Mouse (Mus musculus) heart, embryonic 12.5 days (tissue): ENCODE data around the gene Pcsk6. TPM values are rescaled to one million over a fixed set of nuclear protein-coding genes. Genes with fewer than 3 reads are reported as not detected.

Source experiments
- ATAC-seq: fragments of 200-750 bp; cut with Nextera tagmentation; 2 replicates; pipeline ENCODE4 v1.8.0; 2017; ENCODE audit warnings: moderate TSS enrichment, moderate library complexity; ENCODE audit not compliant: insufficient number of reproducible peaks, low FRiP score
- H3K27ac ChIP-seq: fragments of 300-500 bp; sonication (generic); 2 replicates; pipeline ENCODE4 v1.5.1; 2016; ENCODE audit warnings: mild to moderate bottlenecking, moderate library complexity; ENCODE audit not compliant: poor library complexity, severe bottlenecking
- H3K27me3 ChIP-seq: fragments of 300-500 bp; sonication (generic); replicated peaks from 2 replicates; pipeline ENCODE4 v1.6.1; 2016; ENCODE audit warnings: mild to moderate bottlenecking, moderate library complexity
- H3K36me3 ChIP-seq: fragments of 300-500 bp; sonication (generic); 2 replicates; pipeline ENCODE4 v1.6.1; 2016; ENCODE audit warnings: mild to moderate bottlenecking, moderate library complexity
- H3K4me1 ChIP-seq: fragments of 300-500 bp; sonication (generic); replicated peaks from 2 replicates; pipeline ENCODE4 v1.6.1; 2016; ENCODE audit warnings: mild to moderate bottlenecking
- H3K4me2 ChIP-seq: fragments of 300-500 bp; sonication (generic); 2 replicates; pipeline ENCODE4 v1.6.1; 2016; ENCODE audit warnings: mild to moderate bottlenecking, moderate library complexity
- H3K4me3 ChIP-seq: fragments of 300-500 bp; sonication (generic); 2 replicates; pipeline ENCODE4 v1.5.1; 2016; ENCODE audit warnings: mild to moderate bottlenecking
- H3K9ac ChIP-seq: fragments of 300-500 bp; sonication (generic); 2 replicates; pipeline ENCODE4 v1.6.1; 2016; ENCODE audit warnings: mild to moderate bottlenecking, moderate library complexity
- H3K9me3 ChIP-seq: fragments of 300-500 bp; sonication (generic); replicated peaks from 2 replicates; pipeline ENCODE4 v1.6.1; 2016; ENCODE audit warnings: mild to moderate bottlenecking, moderate library complexity
- WGBS: fragments of 180-500 bp; shearing (Covaris S2); methylation state at CpG from one replicate; pipeline ENCODE4 v1.1.7; 2016; 5-methylcytosine and 5-hydroxymethylcytosine counted together
- polyA plus RNA-seq: library from polyadenylated mRNA; unstranded; fragments of >200 nt; fragmentation: Nextera tagmentation; extraction: Ambion mirVana; gene quantifications from 2 replicates; pipeline ENCODE4 v1.2.1, GENCODE M21; 2016

Pcsk6 gene
- polyA plus RNA-seq, 1 experiment from 2014 or later, result 2.7 TPM

- H3K27me3 ChIP-seq, result peaks cover 25% of the 10 kb centered on the region
- 0 out of 2 replicates have a peak, but pooled peaks cover 3% of the 10 kb centered on the region for H3K9me3 ChIP-seq
- H3K36me3 ChIP-seq, result no peaks in the 10 kb centered on the region
- no peak overlapping the region for H3K4me3 ChIP-seq
- H3K4me2 ChIP-seq, result no peak overlapping the region
- H3K9ac ChIP-seq, result no peak overlapping the region
- 55% methylated on average over 8 of the region's 8 CpGs for WGBS
- ATAC-seq, result no peak
- no peak overlapping the region for H3K27ac ChIP-seq
- H3K4me1 ChIP-seq, result peaks cover 23% of the 10 kb centered on the region
These were observed 83.9 kb downstream of the Pcsk6 start for GRCm38 (mm10) chr7:65945342-65945993.

- peaks cover 25% of the 10 kb centered on the region for H3K27me3 ChIP-seq
- H3K9ac ChIP-seq, result no peak overlapping the region
- H3K9me3 ChIP-seq, result 0 out of 2 replicates have a peak, but pooled peaks cover 3% of the 10 kb centered on the region
- H3K4me2 ChIP-seq, result no peak overlapping the region
- no peak overlapping the region for H3K4me3 ChIP-seq
- no peak for ATAC-seq
- no peaks in the 10 kb centered on the region for H3K36me3 ChIP-seq
- H3K27ac ChIP-seq, result no peak overlapping the region
- peaks cover 14% of the 10 kb centered on the region; the same call in 1 of the 2 replicates for H3K4me1 ChIP-seq
- 84% methylated on average over 7 of the region's 7 CpGs for WGBS
These were observed 84.9 kb downstream of the Pcsk6 start for GRCm38 (mm10) chr7:65946397-65946796.

DNA sequence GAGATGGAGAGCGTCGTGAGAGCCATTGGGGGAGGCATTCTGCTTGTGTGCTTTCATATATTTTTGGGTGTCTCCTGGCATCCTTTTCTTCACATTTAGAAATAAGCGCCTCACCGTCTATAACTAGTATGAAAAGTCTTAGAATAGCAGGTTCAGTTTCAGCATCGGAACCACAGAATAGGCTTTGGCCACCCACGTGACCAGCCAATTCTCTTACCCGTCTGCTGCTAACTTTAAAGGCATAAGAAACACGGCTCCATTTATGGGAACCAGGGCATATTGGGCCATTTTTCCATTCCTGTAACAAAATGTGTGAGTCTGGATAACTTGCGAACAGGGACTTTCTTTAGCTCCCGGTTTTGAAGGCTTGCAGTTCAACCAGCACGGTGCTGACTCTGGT, 87.4 kb downstream of the Pcsk6 start:
- Histone ChIP-seq H3K36me3 (no peaks in the 10 kb centered on the region), H3K4me2 (no peak overlapping the region), H3K9me3 (no peaks in the 10 kb centered on the region), H3K4me1 (peaks cover 11% of the 10 kb centered on the region; the same call in 1 of the 2 replicates), H3K27me3 (peaks cover 11% of the 10 kb centered on the region), H3K27ac (no peak overlapping the region), H3K9ac (no peak overlapping the region), H3K4me3 (no peak overlapping the region)
- ATAC-seq, result no peak
- 92% methylated on average over 11 of the region's 11 CpGs for WGBS

- no peaks in the 10 kb centered on the region for H3K4me1 ChIP-seq
- 59% methylated on average over 4 of the region's 4 CpGs for WGBS
- H3K27me3 ChIP-seq, result peaks cover 6% of the 10 kb centered on the region; the same call in 1 of the 2 replicates
- no peak overlapping the region for H3K27ac ChIP-seq
- no peak overlapping the region for H3K4me3 ChIP-seq
- H3K9ac ChIP-seq, result no peak overlapping the region
- no peaks in the 10 kb centered on the region for H3K9me3 ChIP-seq
- no peak for ATAC-seq
- H3K4me2 ChIP-seq, result no peak overlapping the region
- no peaks in the 10 kb centered on the region for H3K36me3 ChIP-seq
These were observed 93.0 kb downstream of the Pcsk6 start for GRCm38 (mm10) chr7:65954583-65954982.

DNA sequence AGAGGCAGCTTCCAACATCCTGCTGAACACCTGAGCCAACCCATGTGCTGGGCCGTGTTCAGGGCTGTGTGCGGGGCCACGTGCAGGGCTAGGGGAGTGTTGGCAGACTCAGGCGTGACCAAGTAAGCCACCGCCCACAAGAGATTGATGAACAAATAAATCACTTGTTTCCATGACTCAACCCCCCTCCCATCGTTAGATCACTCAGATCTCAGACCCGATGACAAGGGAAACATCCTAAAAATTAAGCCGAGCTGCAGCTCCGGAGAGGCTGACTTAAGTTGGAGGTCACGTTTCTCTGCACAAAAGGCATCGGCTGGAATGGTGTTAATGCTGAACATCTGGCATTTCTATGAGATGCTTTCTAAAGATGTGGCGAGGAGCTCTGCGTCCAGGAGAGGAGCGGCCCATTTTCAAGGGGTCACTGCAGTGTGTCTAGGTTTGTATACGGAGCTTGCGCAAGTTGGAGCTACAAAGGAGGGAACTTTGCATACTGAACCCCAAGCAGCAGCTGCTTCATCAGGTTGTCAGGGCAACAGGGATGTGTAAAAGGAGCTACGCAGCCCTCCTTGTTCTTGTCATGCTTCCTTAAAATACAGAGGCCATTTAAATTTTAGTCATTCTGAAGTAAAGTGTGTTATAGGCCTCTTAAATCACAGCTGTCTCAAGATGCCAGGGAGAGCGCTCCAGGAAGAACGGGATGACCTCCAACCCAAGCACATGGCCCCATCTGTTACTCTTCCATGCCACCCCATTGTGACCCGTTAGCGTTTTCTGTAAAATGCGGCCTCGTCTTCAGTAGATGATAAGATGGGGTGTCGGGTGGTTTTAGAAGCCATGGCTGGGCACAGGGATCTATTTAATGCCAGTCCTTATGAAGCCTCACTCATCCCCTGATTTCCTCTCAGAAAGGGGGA, 94.0 kb downstream of the Pcsk6 start:
- no peak overlapping the region for H3K9ac ChIP-seq
- H3K9me3 ChIP-seq, result no peaks in the 10 kb centered on the region
- H3K4me1 ChIP-seq, result no peaks in the 10 kb centered on the region
- H3K27me3 ChIP-seq, result peaks cover 6% of the 10 kb centered on the region; the same call in 1 of the 2 replicates
- H3K4me2 ChIP-seq, result no peak overlapping the region
- WGBS, result 79% methylated on average over 24 of the region's 24 CpGs
- no peak for ATAC-seq
- H3K27ac ChIP-seq, result no peak overlapping the region
- no peak overlapping the region for H3K4me3 ChIP-seq
- H3K36me3 ChIP-seq, result no peaks in the 10 kb centered on the region

DNA sequence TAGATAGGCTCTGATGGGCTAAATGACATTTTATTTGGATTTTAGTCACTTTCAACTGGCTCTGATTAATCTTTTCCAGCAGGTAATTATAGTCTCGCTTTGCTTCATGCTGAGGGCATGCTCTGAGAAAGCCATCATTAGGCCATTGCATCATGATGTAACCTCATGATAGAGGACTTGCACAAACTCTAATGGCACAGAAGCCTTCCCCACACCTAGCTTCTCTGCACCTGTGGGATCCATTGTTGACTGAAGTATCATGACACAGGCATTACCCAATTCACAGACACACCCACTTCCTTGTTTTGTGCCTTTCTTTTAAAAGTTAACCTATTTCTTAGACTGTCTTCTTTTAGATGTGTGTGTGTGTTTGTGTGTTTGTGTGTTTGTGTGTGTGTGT, 95.7 kb downstream of the Pcsk6 start:
- peaks cover 15% of the 10 kb centered on the region for H3K27me3 ChIP-seq
- no peak for ATAC-seq
- no peak overlapping the region for H3K27ac ChIP-seq
- no peak overlapping the region for H3K9ac ChIP-seq
- H3K4me1 ChIP-seq, result no peaks in the 10 kb centered on the region
- H3K9me3 ChIP-seq, result no peaks in the 10 kb centered on the region
- H3K4me2 ChIP-seq, result no peak overlapping the region
- WGBS, result 85% methylated on average over 1 of the region's 1 CpGs
- no peak overlapping the region for H3K4me3 ChIP-seq
- H3K36me3 ChIP-seq, result no peaks in the 10 kb centered on the region

DNA sequence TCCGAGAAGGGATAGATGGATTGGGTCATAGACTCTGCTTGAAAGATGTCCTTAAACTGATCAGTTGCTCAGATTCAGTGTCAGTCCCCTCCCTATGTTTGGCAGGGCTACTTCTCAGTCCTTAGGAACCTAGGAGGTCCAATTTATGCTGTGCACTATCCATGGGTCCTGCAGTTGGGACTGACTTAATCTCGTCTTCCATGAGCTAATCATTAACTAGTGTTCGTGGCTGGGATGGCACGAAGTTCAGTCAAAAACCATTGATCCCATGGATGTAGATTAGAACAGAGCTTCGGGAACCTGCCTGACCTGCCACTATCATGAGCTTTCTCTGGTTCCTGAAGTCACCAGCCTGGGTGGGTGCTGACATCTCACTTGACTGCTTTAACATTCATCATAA, 96.6 kb downstream of the Pcsk6 start:
- no peak overlapping the region for H3K4me2 ChIP-seq
- no peak overlapping the region for H3K27ac ChIP-seq
- ATAC-seq, result no peak
- H3K9ac ChIP-seq, result no peak overlapping the region
- 69% methylated on average over 5 of the region's 5 CpGs for WGBS
- peaks cover 15% of the 10 kb centered on the region for H3K27me3 ChIP-seq
- H3K4me1 ChIP-seq, result peaks cover 8% of the 10 kb centered on the region
- no peaks in the 10 kb centered on the region for H3K36me3 ChIP-seq
- H3K9me3 ChIP-seq, result no peaks in the 10 kb centered on the region
- no peak overlapping the region for H3K4me3 ChIP-seq

DNA sequence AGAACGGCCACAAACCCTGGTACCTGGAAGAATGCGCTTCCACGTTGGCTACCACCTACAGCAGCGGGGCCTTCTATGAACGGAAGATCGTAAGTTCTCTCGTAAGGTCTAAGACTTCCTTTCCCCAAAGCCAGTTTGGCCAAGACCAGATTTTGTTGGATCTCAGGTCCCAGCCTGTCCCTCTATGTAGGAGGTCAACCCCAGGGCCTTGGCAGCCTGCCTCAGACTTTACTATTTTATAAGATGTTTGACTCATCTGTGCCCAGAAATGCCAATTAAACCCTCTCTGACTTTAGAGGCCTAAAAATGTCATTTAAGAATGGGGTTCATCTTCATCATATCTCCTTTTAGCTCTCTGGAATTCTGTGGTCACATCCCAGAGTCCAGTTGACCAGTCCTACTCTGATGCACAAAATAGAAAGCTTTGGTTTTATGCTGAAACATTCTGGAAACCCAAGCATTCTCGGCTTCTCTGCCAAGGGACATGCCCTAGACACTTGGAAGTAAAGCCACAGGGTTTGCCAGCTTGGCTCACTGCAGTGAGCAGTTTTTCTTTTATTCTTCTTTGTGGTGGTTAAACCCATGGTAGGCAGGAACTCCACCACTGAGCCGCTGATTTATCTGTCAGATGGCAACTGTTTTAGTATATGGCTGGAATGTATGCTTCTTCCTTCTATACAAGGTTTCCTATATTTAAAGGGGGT, 97.8 kb downstream of the Pcsk6 start:
- Histone ChIP-seq H3K27ac (no peak overlapping the region), H3K36me3 (peaks cover 5% of the 10 kb centered on the region; the same call in 1 of the 2 replicates), H3K4me1 (peaks cover 10% of the 10 kb centered on the region), H3K4me3 (no peak overlapping the region), H3K4me2 (no peak overlapping the region), H3K9ac (no peak overlapping the region), H3K27me3 (peaks cover 15% of the 10 kb centered on the region), H3K9me3 (peaks cover 7% of the 10 kb centered on the region)
- 91% methylated on average over 9 of the region's 9 CpGs for WGBS
- no peak for ATAC-seq

DNA sequence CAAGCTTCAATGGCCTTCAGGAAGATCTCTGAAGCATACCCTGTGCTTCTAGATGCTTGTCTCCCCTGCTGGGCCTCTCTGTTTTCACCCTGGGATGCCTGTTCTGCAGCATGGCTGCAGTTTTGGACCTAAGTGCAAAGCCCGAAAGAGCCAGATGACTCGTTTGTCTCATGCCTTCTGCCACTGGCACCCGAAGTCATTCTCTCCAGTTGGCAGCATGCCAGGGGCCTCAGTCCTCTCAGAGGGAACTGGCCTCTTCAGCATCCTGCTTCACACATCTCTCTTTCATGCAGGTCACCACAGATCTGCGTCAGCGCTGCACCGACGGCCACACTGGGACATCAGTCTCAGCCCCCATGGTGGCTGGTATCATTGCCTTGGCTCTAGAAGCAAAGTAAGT, 101.1 kb downstream of the Pcsk6 start:
- H3K4me3 ChIP-seq, result no peak overlapping the region
- 64% methylated on average over 7 of the region's 7 CpGs for WGBS
- ATAC-seq, result no peak
- H3K4me2 ChIP-seq, result no peak overlapping the region
- H3K9me3 ChIP-seq, result peaks cover 7% of the 10 kb centered on the region
- peaks cover 17% of the 10 kb centered on the region for H3K27me3 ChIP-seq
- peaks cover 5% of the 10 kb centered on the region; the same call in 1 of the 2 replicates for H3K36me3 ChIP-seq
- H3K27ac ChIP-seq, result no peak overlapping the region
- peaks cover 10% of the 10 kb centered on the region for H3K4me1 ChIP-seq
- H3K9ac ChIP-seq, result no peak overlapping the region

GRCm38 (mm10) chr7:65964398-65964797, 102.9 kb downstream of the Pcsk6 start:
- Histone ChIP-seq H3K4me2 (no peak overlapping the region), H3K27me3 (peaks cover 14% of the 10 kb centered on the region; the same call in 1 of the 2 replicates), H3K4me3 (no peak overlapping the region), H3K27ac (no peak overlapping the region), H3K9ac (no peak overlapping the region), H3K36me3 (peaks cover 5% of the 10 kb centered on the region; the same call in 1 of the 2 replicates), H3K4me1 (peaks cover 10% of the 10 kb centered on the region), H3K9me3 (peaks cover 7% of the 10 kb centered on the region)
- no peak for ATAC-seq

- Histone ChIP-seq H3K4me1 (no peaks in the 10 kb centered on the region), H3K27me3 (peaks cover 34% of the 10 kb centered on the region), H3K4me2 (no peak overlapping the region), H3K9me3 (no peaks in the 10 kb centered on the region), H3K4me3 (no peak overlapping the region), H3K27ac (no peak overlapping the region), H3K36me3 (no peaks in the 10 kb centered on the region), H3K9ac (no peak overlapping the region)
- no peak for ATAC-seq
- WGBS, result 87% methylated on average over 10 of the region's 10 CpGs
These were observed 109.8 kb downstream of the Pcsk6 start for GRCm38 (mm10) chr7:65971301-65971700.
